Mouse (Mus musculus) liver, embryonic 15.5 days (tissue): ENCODE measurements around the gene Golga4. TPM values are rescaled to one million over a fixed set of nuclear protein-coding genes. Genes with fewer than 3 reads are reported as not detected.

ENCODE experiments used
- ATAC-seq: fragments of 200-750 bp; cut with Nextera tagmentation; 2 replicates; pipeline ENCODE4 v1.8.0; 2017; ENCODE audit warnings: moderate number of reproducible peaks, mild to moderate bottlenecking, moderate library complexity; ENCODE audit not compliant: insufficient read depth
- H3K27ac ChIP-seq: fragments of 300-500 bp; sonication (generic); replicated peaks from 2 replicates; pipeline ENCODE4 v1.5.1; 2015; ENCODE audit warnings: mild to moderate bottlenecking, inconsistent platforms
- H3K27me3 ChIP-seq: fragments of 300-500 bp; sonication (generic); 2 replicates; pipeline ENCODE4 v1.6.1; 2015; ENCODE audit warnings: mild to moderate bottlenecking, inconsistent platforms
- H3K36me3 ChIP-seq: fragments of 300-500 bp; sonication (generic); replicated peaks from 2 replicates; pipeline ENCODE4 v1.6.1; 2015; ENCODE audit warnings: moderate library complexity, mild to moderate bottlenecking, inconsistent platforms
- H3K4me1 ChIP-seq: fragments of 300-500 bp; sonication (generic); replicated peaks from 2 replicates; pipeline ENCODE4 v1.6.1; 2015; ENCODE audit warnings: inconsistent platforms
- H3K4me2 ChIP-seq: fragments of 300-500 bp; sonication (generic); 2 replicates; pipeline ENCODE4 v1.6.1; 2015; ENCODE audit warnings: moderate library complexity, mild to moderate bottlenecking, inconsistent platforms
- H3K4me3 ChIP-seq: fragments of 300-500 bp; sonication (generic); replicated peaks from 2 replicates; pipeline ENCODE4 v1.5.1; 2015; ENCODE audit warnings: mild to moderate bottlenecking, inconsistent platforms
- H3K9ac ChIP-seq: fragments of 300-500 bp; sonication (generic); 2 replicates; pipeline ENCODE4 v1.6.1; 2015; ENCODE audit warnings: moderate library complexity, mild to moderate bottlenecking, inconsistent platforms
- H3K9me3 ChIP-seq: fragments of 300-500 bp; sonication (generic); replicated peaks from 2 replicates; pipeline ENCODE4 v1.6.1; 2016; ENCODE audit warnings: inconsistent platforms
- WGBS: fragments of 180-500 bp; shearing (Covaris S2); methylation state at CpG from one replicate; pipeline ENCODE4 v1.1.7; 2015; ENCODE audit warnings: mixed read lengths; ENCODE audit not compliant: insufficient replicate concordance; 5-methylcytosine and 5-hydroxymethylcytosine counted together
- polyA plus RNA-seq: library from polyadenylated mRNA; unstranded; fragments of >200 nt; fragmentation: Nextera tagmentation; extraction: Ambion mirVana; gene quantifications from 2 replicates; pipeline ENCODE4 v1.2.1, GENCODE M21; 2015

The Golga4 gene
- 13.5 and 14.9 TPM in 2 replicates for polyA plus RNA-seq

GRCm38 (mm10) chr9:118506020-118506403 lies at the start of gene Golga4:
Gene Golga4 (plus strand): TSS chr9:118506267.
- Histone ChIP-seq H3K9me3 (no peaks in the 10 kb centered on the region), H3K4me2 (peak within 1 kb of the TSS; percentile 87), H3K27me3 (no peaks in the 10 kb centered on the region), H3K4me3 (peak within 1 kb of the TSS; percentile 85), H3K9ac (peak within 1 kb of the TSS; percentile 83), H3K4me1 (peaks cover 50% of the 10 kb centered on the region), H3K27ac (peak within 1 kb of the TSS; percentile 72), H3K36me3 (0 out of 2 replicates have a peak, but pooled peaks cover 3% of the 10 kb centered on the region)
- WGBS, result under 1% methylated on average over 43 of the region's 43 CpGs
- peak; percentile 80 for ATAC-seq

- ATAC-seq, result no peak
- Histone ChIP-seq H3K4me1 (no peaks in the 10 kb centered on the region), H3K27ac (no peak overlapping the region), H3K36me3 (no peaks in the 10 kb centered on the region), H3K27me3 (no peaks in the 10 kb centered on the region), H3K9ac (no peak overlapping the region), H3K4me2 (no peak overlapping the region), H3K9me3 (no peaks in the 10 kb centered on the region), H3K4me3 (no peak overlapping the region)
- WGBS, result 25% methylated on average over 6 of the region's 6 CpGs
These were observed 49.7 kb upstream of the Golga4 start for GRCm38 (mm10) chr9:118456405-118456804.

GRCm38 (mm10) chr9:118458039-118458438 lies 48.0 kb upstream of the Golga4 start:
- Histone ChIP-seq H3K9me3 (no peaks in the 10 kb centered on the region), H3K4me1 (no peaks in the 10 kb centered on the region), H3K27me3 (no peaks in the 10 kb centered on the region), H3K9ac (no peak overlapping the region), H3K4me2 (no peak overlapping the region), H3K36me3 (no peaks in the 10 kb centered on the region), H3K27ac (no peak overlapping the region), H3K4me3 (no peak overlapping the region)
- ATAC-seq, result no peak
- 18% methylated on average over 5 of the region's 5 CpGs for WGBS

- Histone ChIP-seq H3K36me3 (no peaks in the 10 kb centered on the region), H3K9me3 (no peaks in the 10 kb centered on the region), H3K4me2 (no peak overlapping the region), H3K9ac (no peak overlapping the region), H3K4me3 (no peak overlapping the region), H3K27ac (no peak overlapping the region), H3K4me1 (no peaks in the 10 kb centered on the region), H3K27me3 (peaks cover 25% of the 10 kb centered on the region)
- 57% methylated on average over 1 of the region's 1 CpGs for WGBS
- no peak for ATAC-seq
These were observed 42.0 kb upstream of the Golga4 start for GRCm38 (mm10) chr9:118464031-118464430.

GRCm38 (mm10) chr9:118468301-118468700 lies 37.8 kb upstream of the Golga4 start:
- Histone ChIP-seq H3K9ac (no peak overlapping the region), H3K4me2 (no peak overlapping the region), H3K27ac (no peak overlapping the region), H3K36me3 (no peaks in the 10 kb centered on the region), H3K9me3 (no peaks in the 10 kb centered on the region), H3K4me3 (no peak overlapping the region), H3K4me1 (no peaks in the 10 kb centered on the region), H3K27me3 (peaks cover 52% of the 10 kb centered on the region)
- no peak for ATAC-seq
- 8% methylated on average over 14 of the region's 14 CpGs for WGBS

- Histone ChIP-seq H3K36me3 (no peaks in the 10 kb centered on the region), H3K9ac (no peak overlapping the region), H3K27ac (no peak overlapping the region), H3K9me3 (no peaks in the 10 kb centered on the region), H3K27me3 (peaks cover 52% of the 10 kb centered on the region), H3K4me1 (no peaks in the 10 kb centered on the region), H3K4me2 (no peak overlapping the region), H3K4me3 (no peak overlapping the region)
- no peak for ATAC-seq
- 15% methylated on average over 16 of the region's 16 CpGs for WGBS
These were observed 36.8 kb upstream of the Golga4 start for GRCm38 (mm10) chr9:118469272-118469671.

- no peaks in the 10 kb centered on the region for H3K9me3 ChIP-seq
- no peak overlapping the region for H3K9ac ChIP-seq
- H3K4me3 ChIP-seq, result no peak overlapping the region
- H3K4me2 ChIP-seq, result no peak overlapping the region
- no peaks in the 10 kb centered on the region for H3K4me1 ChIP-seq
- peaks cover 66% of the 10 kb centered on the region for H3K27me3 ChIP-seq
- H3K36me3 ChIP-seq, result no peaks in the 10 kb centered on the region
- H3K27ac ChIP-seq, result no peak overlapping the region
- WGBS, result 16% methylated on average over 3 of the region's 3 CpGs
- ATAC-seq, result no peak
These were observed 34.8 kb upstream of the Golga4 start for GRCm38 (mm10) chr9:118471296-118471695.

GRCm38 (mm10) chr9:118476211-118476765 lies 29.8 kb upstream of the Golga4 start:
- H3K36me3 ChIP-seq, result no peaks in the 10 kb centered on the region
- no peak for ATAC-seq
- no peak overlapping the region for H3K4me2 ChIP-seq
- no peak overlapping the region for H3K27ac ChIP-seq
- no peak overlapping the region for H3K4me3 ChIP-seq
- WGBS, result 4% methylated on average over 22 of the region's 22 CpGs
- H3K9me3 ChIP-seq, result no peaks in the 10 kb centered on the region
- peaks cover 12% of the 10 kb centered on the region for H3K4me1 ChIP-seq
- H3K9ac ChIP-seq, result no peak overlapping the region
- peaks cover 75% of the 10 kb centered on the region for H3K27me3 ChIP-seq

GRCm38 (mm10) chr9:118476766-118477271 lies 29.2 kb upstream of the Golga4 start:
- Histone ChIP-seq H3K4me3 (no peak overlapping the region), H3K9me3 (no peaks in the 10 kb centered on the region), H3K4me1 (peaks cover 12% of the 10 kb centered on the region), H3K36me3 (no peaks in the 10 kb centered on the region), H3K27me3 (peaks cover 76% of the 10 kb centered on the region), H3K4me2 (peak overlapping the region; percentile 42; the same call in 1 of the 2 replicates), H3K27ac (no peak overlapping the region), H3K9ac (no peak overlapping the region)
- no peak for ATAC-seq
- WGBS, result under 1% methylated on average over 33 of the region's 33 CpGs

- H3K27me3 ChIP-seq, result peaks cover 82% of the 10 kb centered on the region
- H3K4me1 ChIP-seq, result peaks cover 12% of the 10 kb centered on the region
- H3K9ac ChIP-seq, result no peak overlapping the region
- no peak overlapping the region for H3K27ac ChIP-seq
- ATAC-seq, result no peak
- under 1% methylated on average over 31 of the region's 31 CpGs for WGBS
- H3K4me3 ChIP-seq, result peak overlapping the region; percentile 11; the same call in 1 of the 2 replicates
- peak overlapping the region; percentile 42 for H3K4me2 ChIP-seq
- no peaks in the 10 kb centered on the region for H3K36me3 ChIP-seq
- no peaks in the 10 kb centered on the region for H3K9me3 ChIP-seq
These were observed 28.7 kb upstream of the Golga4 start for GRCm38 (mm10) chr9:118477281-118477931.

GRCm38 (mm10) chr9:118477961-118478360 lies 28.1 kb upstream of the Golga4 start, which contains the start of gene Eomes:
Gene Eomes (plus strand): TSS chr9:118478212.
- WGBS, result under 1% methylated on average over 9 of the region's 9 CpGs
- no peak for ATAC-seq
- Histone ChIP-seq H3K4me3 (peak within 1 kb of the TSS; percentile 35), H3K36me3 (no peaks in the 10 kb centered on the region), H3K9me3 (no peaks in the 10 kb centered on the region), H3K4me1 (peaks cover 12% of the 10 kb centered on the region), H3K27me3 (peaks cover 88% of the 10 kb centered on the region), H3K4me2 (peak within 1 kb of the TSS; percentile 56), H3K27ac (no peak within 1 kb of the TSS), H3K9ac (no peak within 1 kb of the TSS)
